Mouse (Mus musculus): ENCODE data around the gene Negr1. TPM values are rescaled to one million over a fixed set of nuclear protein-coding genes. Genes with fewer than 3 reads are reported as not detected.

Negr1 gene
- total and polyA plus RNA-seq, 3 experiments, result 0.16 TPM; not detected in 2

DNA sequence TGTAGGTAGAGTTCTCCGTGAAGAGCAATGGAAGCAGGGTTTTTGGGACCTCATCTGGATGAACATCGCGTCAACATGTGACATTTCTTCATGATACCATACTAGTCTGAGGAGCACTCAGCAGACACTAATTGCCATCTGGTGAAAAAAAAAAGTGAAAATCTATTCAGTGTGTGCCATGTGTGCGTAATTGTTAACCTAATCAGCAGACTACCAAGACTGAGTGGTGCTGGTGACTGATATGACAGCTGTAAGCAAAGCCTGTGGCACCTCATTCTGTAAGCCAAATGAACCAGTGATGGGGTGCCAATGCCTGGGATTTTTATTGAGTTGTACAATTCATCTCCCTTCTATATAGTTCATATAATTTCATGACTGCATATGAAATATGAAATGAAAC, 29.0 kb downstream of the Negr1 start:
- no peak for TF ChIP-seq CTCF (IDR thresholded peaks at IDR 0.05; ENCODE audit: low read depth, low read length)
- no peak for TF ChIP-seq TAL1 (conservative IDR thresholded peaks at IDR 0.05; ENCODE audit: low read depth, low read length)
- TF ChIP-seq POLR2AphosphoS5 (IDR thresholded peaks at IDR 0.05; ENCODE audit: insufficient replicate concordance, low read depth, low read length), result no peak
- ATAC-seq (ENCODE audit: extremely low read depth, insufficient number of reproducible peaks, low FRiP score, poor library complexity, severe bottlenecking), result no peak
- Histone ChIP-seq H3K27me3 (ENCODE audit: insufficient read depth, low read length) (no peaks in the 10 kb centered on the region), H3K4me3 (ENCODE audit: low read depth, low read length) (no peak overlapping the region), H3K9me3 (replicated peaks) (peaks cover 5% of the 10 kb centered on the region; the same call in 1 of the 2 replicates), H3K4me1 (ENCODE audit: insufficient read depth, low read depth, low read length) (no peaks in the 10 kb centered on the region), H3K36me3 (replicated peaks) (no peaks in the 10 kb centered on the region)
- no peak for DNase-seq (ENCODE audit: low spot score)

DNA sequence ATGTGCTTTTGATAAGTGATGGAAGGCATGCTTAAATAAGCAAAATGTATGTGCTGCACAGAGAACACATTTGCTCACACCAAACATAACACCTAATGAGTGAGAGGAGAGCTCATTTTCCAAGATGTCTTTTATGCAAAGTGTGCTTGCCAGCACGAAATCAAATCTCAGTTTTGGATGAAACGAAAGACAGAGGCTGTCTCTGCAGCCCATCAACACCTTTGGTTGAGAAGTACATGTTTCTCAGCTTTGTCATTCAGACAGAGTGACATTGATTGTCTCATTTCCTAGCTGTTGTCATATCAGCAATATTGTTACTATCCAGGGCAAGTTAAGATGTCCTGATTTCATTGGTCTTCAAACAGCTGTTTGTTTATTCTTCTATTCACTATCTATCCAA, 29.5 kb downstream of the Negr1 start:
- H3K4me3 ChIP-seq (ENCODE audit: low read depth, low read length), result no peak overlapping the region
- DNase-seq (ENCODE audit: low spot score), result no peak
- no peaks in the 10 kb centered on the region for H3K36me3 ChIP-seq (replicated peaks)
- ATAC-seq (ENCODE audit: extremely low read depth, insufficient number of reproducible peaks, low FRiP score, poor library complexity, severe bottlenecking), result no peak
- 0 out of 2 replicates have a peak, but pooled peaks cover 2% of the 10 kb centered on the region for H3K9me3 ChIP-seq (replicated peaks)
- no peaks in the 10 kb centered on the region for H3K4me1 ChIP-seq (ENCODE audit: insufficient read depth, low read depth, low read length)
- TF ChIP-seq GATA2 (IDR thresholded peaks at IDR 0.05; ENCODE audit: borderline replicate concordance, low read depth, low read length) (no peak), GATA1 (IDR thresholded peaks at IDR 0.05; ENCODE audit: borderline replicate concordance, low read length) (no peak), POLR2AphosphoS5 (IDR thresholded peaks at IDR 0.05; ENCODE audit: insufficient replicate concordance, low read depth, low read length) (no peak), CTCF (IDR thresholded peaks at IDR 0.05; ENCODE audit: low read depth, low read length) (no peak), TAL1 (conservative IDR thresholded peaks at IDR 0.05; ENCODE audit: low read depth, low read length) (no peak)
- H3K27me3 ChIP-seq (ENCODE audit: insufficient read depth, low read length), result no peaks in the 10 kb centered on the region

DNA sequence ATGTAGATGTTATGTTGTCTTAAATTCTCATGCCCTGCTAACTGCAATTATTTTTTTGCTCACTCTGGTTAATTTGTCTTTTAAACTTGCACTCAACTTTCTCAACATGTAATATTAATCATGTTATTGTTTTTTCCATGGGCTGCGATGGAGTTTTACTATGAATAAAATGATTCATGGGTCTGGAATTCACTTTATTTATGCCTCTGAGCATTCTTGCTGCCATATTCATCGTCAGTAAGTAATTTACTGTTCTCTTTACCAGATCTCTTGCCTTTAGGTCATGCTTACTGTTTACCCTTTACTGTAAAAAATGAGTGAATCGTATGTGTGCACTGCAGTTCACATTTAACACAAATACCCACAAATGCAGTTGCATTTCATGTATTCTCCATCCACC, 45.3 kb downstream of the Negr1 start:
- Histone ChIP-seq H3K4me3 (ENCODE audit: low read depth, low read length) (no peak overlapping the region), H3K27me3 (ENCODE audit: insufficient read depth, low read length) (no peaks in the 10 kb centered on the region), H3K9me3 (replicated peaks) (0 out of 2 replicates have a peak, but pooled peaks cover 6% of the 10 kb centered on the region), H3K4me1 (ENCODE audit: insufficient read depth, low read depth, low read length) (no peaks in the 10 kb centered on the region), H3K36me3 (replicated peaks) (no peaks in the 10 kb centered on the region)
- no peak for ATAC-seq (ENCODE audit: extremely low read depth, insufficient number of reproducible peaks, low FRiP score, poor library complexity, severe bottlenecking)
- TF ChIP-seq GATA1 (IDR thresholded peaks at IDR 0.05; ENCODE audit: borderline replicate concordance, low read length) (no peak), GATA2 (IDR thresholded peaks at IDR 0.05; ENCODE audit: borderline replicate concordance, low read depth, low read length) (no peak), POLR2AphosphoS5 (IDR thresholded peaks at IDR 0.05; ENCODE audit: insufficient replicate concordance, low read depth, low read length) (no peak), TAL1 (conservative IDR thresholded peaks at IDR 0.05; ENCODE audit: low read depth, low read length) (no peak), CTCF (IDR thresholded peaks at IDR 0.05; ENCODE audit: low read depth, low read length) (no peak)
- DNase-seq (ENCODE audit: low spot score), result no peak

DNA sequence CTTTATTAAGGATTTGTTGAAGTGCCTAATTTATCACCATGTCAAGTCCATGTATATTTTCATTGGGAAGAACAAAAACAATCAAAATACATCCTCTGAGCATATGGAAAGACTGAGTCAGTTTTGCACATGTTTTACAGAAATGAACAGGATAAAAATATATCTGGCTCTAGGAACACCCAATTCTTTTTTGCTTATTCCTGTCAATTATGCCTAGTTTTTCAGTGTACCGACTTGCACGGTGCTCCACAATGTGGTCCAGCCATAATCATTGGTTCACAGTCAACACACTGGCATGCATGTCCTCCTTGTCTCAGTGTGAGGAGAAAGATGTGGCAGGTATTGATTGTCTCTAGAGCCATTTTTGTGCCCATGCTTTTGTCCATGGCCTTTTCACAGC, 58.3 kb downstream of the Negr1 start:
- no peak overlapping the region for H3K4me3 ChIP-seq (ENCODE audit: low read depth, low read length)
- H3K9me3 ChIP-seq (replicated peaks), result peaks cover 4% of the 10 kb centered on the region
- DNase-seq (ENCODE audit: low spot score), result no peak
- no peaks in the 10 kb centered on the region for H3K4me1 ChIP-seq (ENCODE audit: insufficient read depth, low read depth, low read length)
- H3K27me3 ChIP-seq (ENCODE audit: insufficient read depth, low read length), result no peaks in the 10 kb centered on the region
- no peaks in the 10 kb centered on the region for H3K36me3 ChIP-seq (replicated peaks)
- no peak for ATAC-seq (ENCODE audit: extremely low read depth, insufficient number of reproducible peaks, low FRiP score, poor library complexity, severe bottlenecking)
- TF ChIP-seq TAL1 (conservative IDR thresholded peaks at IDR 0.05; ENCODE audit: low read depth, low read length) (no peak), GATA2 (IDR thresholded peaks at IDR 0.05; ENCODE audit: borderline replicate concordance, low read depth, low read length) (no peak), POLR2AphosphoS5 (IDR thresholded peaks at IDR 0.05; ENCODE audit: insufficient replicate concordance, low read depth, low read length) (no peak), CTCF (IDR thresholded peaks at IDR 0.05; ENCODE audit: low read depth, low read length) (no peak), GATA1 (IDR thresholded peaks at IDR 0.05; ENCODE audit: borderline replicate concordance, low read length) (no peak)

DNA sequence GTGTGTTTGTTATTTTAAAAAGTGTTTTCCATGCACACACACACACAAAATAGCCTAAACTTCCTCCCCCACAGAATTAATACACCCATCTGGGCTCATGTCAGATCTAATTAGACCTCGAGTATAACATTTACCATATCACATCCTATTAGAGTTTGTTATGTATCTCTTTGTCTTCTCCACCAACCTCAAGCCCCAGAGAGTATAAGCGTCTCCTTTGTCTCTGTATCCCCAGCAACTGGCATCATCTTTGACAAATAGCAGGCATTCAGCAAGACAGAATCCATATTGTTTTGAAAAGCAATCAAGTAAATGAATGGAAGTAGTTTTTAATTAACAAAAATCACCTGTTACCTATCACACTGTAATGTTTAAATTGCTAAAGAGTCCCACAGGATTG, 67.0 kb downstream of the Negr1 start:
- no peak for TF ChIP-seq GATA2 (IDR thresholded peaks at IDR 0.05; ENCODE audit: borderline replicate concordance, low read depth, low read length)
- no peak for TF ChIP-seq GATA1 (IDR thresholded peaks at IDR 0.05; ENCODE audit: borderline replicate concordance, low read length)
- TF ChIP-seq CTCF (IDR thresholded peaks at IDR 0.05; ENCODE audit: low read depth, low read length), result no peak
- no peak for TF ChIP-seq POLR2AphosphoS5 (IDR thresholded peaks at IDR 0.05; ENCODE audit: insufficient replicate concordance, low read depth, low read length)
- no peak for TF ChIP-seq TAL1 (conservative IDR thresholded peaks at IDR 0.05; ENCODE audit: low read depth, low read length)
- H3K4me1 ChIP-seq (ENCODE audit: insufficient read depth, low read depth, low read length), result no peaks in the 10 kb centered on the region
- no peak for ATAC-seq (ENCODE audit: extremely low read depth, insufficient number of reproducible peaks, low FRiP score, poor library complexity, severe bottlenecking)

DNA sequence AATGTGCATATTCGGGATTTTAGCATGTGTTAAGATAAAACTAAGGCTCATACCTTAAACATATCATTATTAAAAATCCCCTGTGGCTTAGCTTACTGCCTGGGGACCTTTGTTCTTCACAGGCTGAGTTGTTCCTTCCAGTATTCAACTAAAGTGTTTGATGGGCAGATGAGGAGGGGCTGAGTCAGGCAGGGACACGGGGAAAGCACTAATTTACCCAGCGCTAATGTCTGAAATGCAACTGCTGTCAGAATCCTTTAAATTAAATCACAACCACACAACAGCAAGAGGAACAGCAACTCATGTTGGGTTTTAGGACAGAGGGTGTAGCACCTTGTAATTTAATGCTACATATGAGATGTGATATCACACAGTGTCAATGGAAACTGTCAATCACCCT, 71.3 kb downstream of the Negr1 start:
- no peak overlapping the region for H3K4me3 ChIP-seq (ENCODE audit: low read depth, low read length)
- no peak for TF ChIP-seq GATA1 (IDR thresholded peaks at IDR 0.05; ENCODE audit: borderline replicate concordance, low read length)
- TF ChIP-seq GATA2 (IDR thresholded peaks at IDR 0.05; ENCODE audit: borderline replicate concordance, low read depth, low read length), result no peak
- no peak for TF ChIP-seq CTCF (IDR thresholded peaks at IDR 0.05; ENCODE audit: low read depth, low read length)
- no peak for TF ChIP-seq TAL1 (conservative IDR thresholded peaks at IDR 0.05; ENCODE audit: low read depth, low read length)
- no peak for TF ChIP-seq POLR2AphosphoS5 (IDR thresholded peaks at IDR 0.05; ENCODE audit: insufficient replicate concordance, low read depth, low read length)
- ATAC-seq (ENCODE audit: extremely low read depth, insufficient number of reproducible peaks, low FRiP score, poor library complexity, severe bottlenecking) (no peak), DNase-seq (ENCODE audit: low spot score) (no peak)
- H3K36me3 ChIP-seq (replicated peaks), result no peaks in the 10 kb centered on the region
- H3K9me3 ChIP-seq (replicated peaks), result peaks cover 5% of the 10 kb centered on the region
- H3K4me1 ChIP-seq (ENCODE audit: insufficient read depth, low read depth, low read length), result no peaks in the 10 kb centered on the region
- H3K27me3 ChIP-seq (ENCODE audit: insufficient read depth, low read length), result no peaks in the 10 kb centered on the region

More for the DNA sequence above, 67.0 kb downstream of the Negr1 start:
- Histone ChIP-seq H3K9me3 (replicated peaks) (peaks cover 2% of the 10 kb centered on the region; the same call in 1 of the 2 replicates), H3K4me3 (ENCODE audit: low read depth, low read length) (no peak overlapping the region), H3K27me3 (ENCODE audit: insufficient read depth, low read length) (no peaks in the 10 kb centered on the region), H3K36me3 (replicated peaks) (no peaks in the 10 kb centered on the region)
- DNase-seq (ENCODE audit: low spot score), result no peak
